Mouse (Mus musculus): Measurements from ENCODE around the gene Ntn5.
"Not testable (repeated sequence)": the region's sequence is repeated elsewhere in the genome, so short reads cannot be mapped to it uniquely, and the experiment has no call there.

The Ntn5 gene

GRCm38 (mm10) chr7:45654424-45655047 is 29.3 kb upstream of the Ntn5 start:
- no peak for DNase-seq (ENCODE audit: low spot score in 2 of 2)

GRCm38 (mm10) chr7:45660746-45661478 is 22.9 kb upstream of the Ntn5 start:
- DNase-seq (ENCODE audit: low spot score in 2 of 2): no peak

GRCm38 (mm10) chr7:45661702-45662101 is 22.1 kb upstream of the Ntn5 start:
- not testable (repeated sequence) for DNase-seq (ENCODE audit: low spot score in 2 of 2)

- DNase-seq (ENCODE audit: low spot score in 2 of 2): no peak
Observed at GRCm38 (mm10) chr7:45665303-45666138, 18.3 kb upstream of the Ntn5 start.

- DNase-seq (ENCODE audit: low spot score in 2 of 2): no peak
Observed at GRCm38 (mm10) chr7:45666161-45666560, 17.7 kb upstream of the Ntn5 start, which contains the start of gene Fut2. TSS of gene Fut2 (minus strand) at chr7:45666394.

- DNase-seq (ENCODE audit: low spot score in 2 of 2): no peak
Observed at GRCm38 (mm10) chr7:45667761-45668160, 16.1 kb upstream of the Ntn5 start.

- no peak for DNase-seq (ENCODE audit: low spot score in 2 of 2)
Observed at GRCm38 (mm10) chr7:45668921-45669320, 14.9 kb upstream of the Ntn5 start.

GRCm38 (mm10) chr7:45677627-45678295 is 6.1 kb upstream of the Ntn5 start:
- DNase-seq (ENCODE audit: low spot score in 2 of 2): no peak

GRCm38 (mm10) chr7:45678513-45678912 is 5.3 kb upstream of the Ntn5 start:
- DNase-seq (ENCODE audit: low spot score in 2 of 2): no peak

GRCm38 (mm10) chr7:45679966-45680621 is 3.7 kb upstream of the Ntn5 start:
- no peak for DNase-seq (ENCODE audit: low spot score in 2 of 2)

- no peak for DNase-seq (ENCODE audit: low spot score in 2 of 2)
Observed at GRCm38 (mm10) chr7:45681046-45681736, 2.6 kb upstream of the Ntn5 start.

GRCm38 (mm10) chr7:45682144-45683126 is 1.4 kb upstream of the Ntn5 start:
- peak; percentile 65 to 76 for DNase-seq (ENCODE audit: low spot score in 2 of 2)

GRCm38 (mm10) chr7:45685811-45686210 is 2.0 kb downstream of the Ntn5 start:
- DNase-seq (ENCODE audit: low spot score in 2 of 2): no peak

- DNase-seq (ENCODE audit: low spot score in 2 of 2): no peak
Observed at GRCm38 (mm10) chr7:45686841-45687240, 3.0 kb downstream of the Ntn5 start.

GRCm38 (mm10) chr7:45689099-45689498 is 5.3 kb downstream of the Ntn5 start:
- DNase-seq (ENCODE audit: low spot score in 2 of 2): no peak

GRCm38 (mm10) chr7:45689800-45690199 is 6.0 kb downstream of the Ntn5 start:
- DNase-seq (ENCODE audit: low spot score in 2 of 2): no peak

- no peak for DNase-seq (ENCODE audit: low spot score in 2 of 2)
Observed at GRCm38 (mm10) chr7:45692364-45692763, 8.5 kb downstream of the Ntn5 start.

- DNase-seq (ENCODE audit: low spot score in 2 of 2): no peak
Observed at GRCm38 (mm10) chr7:45693921-45694591, 10.2 kb downstream of the Ntn5 start, which contains the start of gene Sec1. TSS of gene Sec1 (minus strand) at chr7:45694402.

GRCm38 (mm10) chr7:45695098-45695497 is 11.3 kb downstream of the Ntn5 start:
- no peak for DNase-seq (ENCODE audit: low spot score in 2 of 2)
